Mouse (Mus musculus): ENCODE data around the gene Epha6.

DNA sequence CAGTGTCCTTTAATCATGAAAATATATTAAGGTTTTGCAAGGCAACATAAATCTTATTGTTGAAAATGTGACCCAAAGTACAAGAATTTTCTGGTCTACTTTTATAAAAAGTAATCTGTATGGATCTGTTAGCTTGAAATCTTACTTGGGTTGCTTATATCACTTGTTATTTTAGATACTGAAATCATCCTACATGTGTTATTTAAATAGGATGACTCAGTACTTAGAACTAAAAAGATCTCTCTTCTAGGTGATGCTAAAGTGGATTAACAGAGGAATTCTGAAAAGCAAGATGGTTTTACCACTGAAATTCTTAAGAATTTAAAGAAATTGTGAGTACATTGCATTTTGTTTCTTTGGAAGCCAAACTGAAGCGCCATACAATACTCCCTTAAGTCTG is 561.5 kb downstream of the Epha6 start:
- TF ChIP-seq CTCF (IDR thresholded peaks at IDR 0.05; ENCODE audit: low read depth, low read length) = no peak
- TF ChIP-seq TAL1 (conservative IDR thresholded peaks at IDR 0.05; ENCODE audit: low read depth, low read length) = no peak
- no peak for TF ChIP-seq GATA1 (IDR thresholded peaks at IDR 0.05; ENCODE audit: borderline replicate concordance, low read length)
